Mouse (Mus musculus) forebrain, postnatal 0 days (tissue): ENCODE measurements around the gene Ube2m. TPM values are rescaled to one million over a fixed set of nuclear protein-coding genes. Genes with fewer than 3 reads are reported as not detected.
A peak's percentile ranks its signal among the peaks of the same experiment; 100 is the strongest.

Experiments
- ATAC-seq: fragments of 200-750 bp; cut with Nextera tagmentation; 2 replicates; pipeline ENCODE4 v1.8.0; 2017; ENCODE audit warnings: mild to moderate bottlenecking, moderate library complexity
- DNase-seq: peaks from one replicate; pipeline ENCODE4 v3.0.0-alpha.2; 2015
- H3K27ac ChIP-seq: fragments of 300-500 bp; sonication (generic); 2 replicates; pipeline ENCODE4 v1.5.1; 2014; ENCODE audit warnings: low read depth, mild to moderate bottlenecking, antibody characterized with exemption, low read length, moderate library complexity, mixed read lengths
- H3K27me3 ChIP-seq: fragments of 300-500 bp; sonication (generic); 2 replicates; pipeline ENCODE4 v1.6.1; 2014; ENCODE audit warnings: mild to moderate bottlenecking, low read length, mixed read lengths; ENCODE audit not compliant: insufficient read depth
- H3K36me3 ChIP-seq: fragments of 300-500 bp; sonication (generic); 2 replicates; pipeline ENCODE4 v1.6.1; 2014; ENCODE audit warnings: mild to moderate bottlenecking, moderate library complexity; ENCODE audit not compliant: insufficient read depth
- H3K4me1 ChIP-seq: fragments of 300-500 bp; sonication (generic); 2 replicates; pipeline ENCODE4 v1.6.1; 2014; ENCODE audit warnings: antibody characterized with exemption; ENCODE audit not compliant: insufficient read depth
- H3K4me2 ChIP-seq: fragments of 300-500 bp; sonication (generic); 2 replicates; pipeline ENCODE4 v1.6.1; 2014; ENCODE audit warnings: low read depth, mild to moderate bottlenecking, moderate library complexity
- H3K4me3 ChIP-seq: fragments of 300-500 bp; sonication (generic); 2 replicates; pipeline ENCODE4 v1.5.1; 2014; ENCODE audit warnings: low read depth, low read length, mixed read lengths
- H3K9ac ChIP-seq: fragments of 300-500 bp; sonication (generic); 2 replicates; pipeline ENCODE4 v1.6.1; 2014; ENCODE audit warnings: mild to moderate bottlenecking
- H3K9me3 ChIP-seq: fragments of 300-500 bp; sonication (generic); 2 replicates; pipeline ENCODE4 v1.6.1; 2016; ENCODE audit warnings: low read length
- CTCF ChIP-seq: sonication (generic); IDR thresholded peaks from 2 replicates; pipeline ENCODE4 v1.5.1; 2016; ENCODE audit warnings: antibody characterized with exemption, control low read depth, low read depth
- WGBS: fragments of 180-500 bp; shearing (Covaris S2); extraction: QIAGEN DNeasy Blood & Tissue Kit; methylation state at CpG from one replicate; pipeline ENCODE4 v1.1.7; 2014; 5-methylcytosine and 5-hydroxymethylcytosine counted together
- polyA plus RNA-seq: library from polyadenylated mRNA; unstranded; fragments of >200 nt; fragmentation: Nextera tagmentation; extraction: Ambion mirVana; gene quantifications from 2 replicates; pipeline ENCODE4 v1.2.1, GENCODE M21; 2015
- total RNA-seq: library from RNA; depleted of rRNA; stranded (reverse); fragments of >200 nt; gene quantifications from 2 replicates; pipeline ENCODE4 v1.2.3, GENCODE M21; 2014

Ube2m gene
- total and polyA plus RNA-seq, 2 experiments from 2014 or later: 130 to 336 TPM

GRCm38 (mm10) chr7:13003380-13003779 is 34.7 kb downstream of the Ube2m start:
- H3K4me1 ChIP-seq: no peaks in the 10 kb centered on the region
- no peak overlapping the region for H3K4me3 ChIP-seq
- H3K9me3 ChIP-seq: no peaks in the 10 kb centered on the region
- 73% methylated on average over 5 of the region's 5 CpGs for WGBS
- ATAC-seq (no peak), DNase-seq (no peak)
- no peak overlapping the region for H3K9ac ChIP-seq
- TF ChIP-seq CTCF: no peak
- peaks cover 35% of the 10 kb centered on the region for H3K36me3 ChIP-seq
- H3K27ac ChIP-seq: no peak overlapping the region
- no peaks in the 10 kb centered on the region for H3K27me3 ChIP-seq
- H3K4me2 ChIP-seq: no peak overlapping the region

GRCm38 (mm10) chr7:13001584-13001983 is 36.5 kb downstream of the Ube2m start:
- no peaks in the 10 kb centered on the region for H3K4me1 ChIP-seq
- H3K27me3 ChIP-seq: no peaks in the 10 kb centered on the region
- H3K36me3 ChIP-seq: peaks cover 22% of the 10 kb centered on the region
- no peaks in the 10 kb centered on the region for H3K9me3 ChIP-seq
- no peak overlapping the region for H3K4me3 ChIP-seq
- 73% methylated on average over 1 of the region's 1 CpGs for WGBS
- H3K9ac ChIP-seq: no peak overlapping the region
- no peak overlapping the region for H3K27ac ChIP-seq
- ATAC-seq: no peak
- H3K4me2 ChIP-seq: no peak overlapping the region
- TF ChIP-seq CTCF: no peak
- no peak for DNase-seq

GRCm38 (mm10) chr7:12998851-12999250 is 39.2 kb downstream of the Ube2m start, which contains the start of gene Trim28:
Trim28 (plus strand) TSS chr7:12999114.
- H3K27ac ChIP-seq: no peak within 1 kb of the TSS
- 79% methylated on average over 3 of the region's 3 CpGs for WGBS
- TF ChIP-seq CTCF: no peak
- H3K27me3 ChIP-seq: no peaks in the 10 kb centered on the region
- H3K9ac ChIP-seq: no peak within 1 kb of the TSS
- H3K9me3 ChIP-seq: no peaks in the 10 kb centered on the region
- DNase-seq: no peak
- H3K4me2 ChIP-seq: no peak within 1 kb of the TSS
- no peaks in the 10 kb centered on the region for H3K4me1 ChIP-seq
- H3K4me3 ChIP-seq: no peak within 1 kb of the TSS
- H3K36me3 ChIP-seq: peaks cover 1% of the 10 kb centered on the region; the same call in 1 of the 2 replicates
- ATAC-seq: no peak

GRCm38 (mm10) chr7:12998053-12998452 is 40.0 kb downstream of the Ube2m start, which contains the start of gene Slc27a5:
Slc27a5 (minus strand) TSS chr7:12998192.
- H3K27me3 ChIP-seq: no peaks in the 10 kb centered on the region
- TF ChIP-seq CTCF: no peak
- H3K36me3 ChIP-seq: no peaks in the 10 kb centered on the region
- H3K4me1 ChIP-seq: no peaks in the 10 kb centered on the region
- no peak within 1 kb of the TSS for H3K27ac ChIP-seq
- H3K4me3 ChIP-seq: no peak within 1 kb of the TSS
- H3K9me3 ChIP-seq: no peaks in the 10 kb centered on the region
- 80% methylated on average over 5 of the region's 5 CpGs for WGBS
- no peak within 1 kb of the TSS for H3K9ac ChIP-seq
- DNase-seq (no peak), ATAC-seq (no peak)
- no peak within 1 kb of the TSS for H3K4me2 ChIP-seq

- H3K27ac ChIP-seq: no peak overlapping the region
- no peak overlapping the region for H3K4me2 ChIP-seq
- H3K9me3 ChIP-seq: no peaks in the 10 kb centered on the region
- no peaks in the 10 kb centered on the region for H3K4me1 ChIP-seq
- TF ChIP-seq CTCF: no peak
- H3K4me3 ChIP-seq: no peak overlapping the region
- no peaks in the 10 kb centered on the region for H3K36me3 ChIP-seq
- H3K27me3 ChIP-seq: no peaks in the 10 kb centered on the region
- DNase-seq (no peak), ATAC-seq (no peak)
- 66% methylated on average over 5 of the region's 5 CpGs for WGBS
- no peak overlapping the region for H3K9ac ChIP-seq
These were observed 40.8 kb downstream of the Ube2m start for GRCm38 (mm10) chr7:12997230-12997629.

- Histone ChIP-seq H3K27me3 (no peaks in the 10 kb centered on the region), H3K36me3 (no peaks in the 10 kb centered on the region), H3K4me2 (no peak overlapping the region), H3K4me3 (no peak overlapping the region), H3K4me1 (no peaks in the 10 kb centered on the region), H3K9ac (no peak overlapping the region), H3K27ac (no peak overlapping the region), H3K9me3 (no peaks in the 10 kb centered on the region)
- TF ChIP-seq CTCF: no peak
- DNase-seq: no peak
- no peak for ATAC-seq
These were observed 42.2 kb downstream of the Ube2m start for GRCm38 (mm10) chr7:12995862-12996261.

GRCm38 (mm10) chr7:12993148-12993547 is 44.9 kb downstream of the Ube2m start:
- Histone ChIP-seq H3K27ac (no peak overlapping the region), H3K36me3 (no peaks in the 10 kb centered on the region), H3K4me3 (no peak overlapping the region), H3K4me1 (no peaks in the 10 kb centered on the region), H3K9ac (no peak overlapping the region), H3K9me3 (no peaks in the 10 kb centered on the region), H3K27me3 (no peaks in the 10 kb centered on the region), H3K4me2 (no peak overlapping the region)
- WGBS: 88% methylated on average over 10 of the region's 10 CpGs
- ATAC-seq (no peak), DNase-seq (no peak)
- no peak for TF ChIP-seq CTCF

GRCm38 (mm10) chr7:12992222-12992621 is 45.9 kb downstream of the Ube2m start:
- no peak overlapping the region for H3K27ac ChIP-seq
- no peak overlapping the region for H3K9ac ChIP-seq
- WGBS: 7% methylated on average over 3 of the region's 3 CpGs
- DNase-seq (no peak), ATAC-seq (no peak)
- no peaks in the 10 kb centered on the region for H3K27me3 ChIP-seq
- no peaks in the 10 kb centered on the region for H3K36me3 ChIP-seq
- no peak overlapping the region for H3K4me3 ChIP-seq
- H3K4me1 ChIP-seq: no peaks in the 10 kb centered on the region
- TF ChIP-seq CTCF: peak; percentile 40
- no peak overlapping the region for H3K4me2 ChIP-seq
- no peaks in the 10 kb centered on the region for H3K9me3 ChIP-seq
